Mouse (Mus musculus): ENCODE data around the gene Ddx54. TPM values are rescaled to one million over a fixed set of nuclear protein-coding genes. Genes with fewer than 3 reads are reported as not detected.

The Ddx54 gene
- polyA plus RNA-seq (2014; fragmentation: Illumina TruSeq; extraction: RNeasy Lipid Tissue Mini Kit (QIAGEN cat#74804); ENCODE audit: low read depth, low replicate concordance) = 0.73 TPM

DNA sequence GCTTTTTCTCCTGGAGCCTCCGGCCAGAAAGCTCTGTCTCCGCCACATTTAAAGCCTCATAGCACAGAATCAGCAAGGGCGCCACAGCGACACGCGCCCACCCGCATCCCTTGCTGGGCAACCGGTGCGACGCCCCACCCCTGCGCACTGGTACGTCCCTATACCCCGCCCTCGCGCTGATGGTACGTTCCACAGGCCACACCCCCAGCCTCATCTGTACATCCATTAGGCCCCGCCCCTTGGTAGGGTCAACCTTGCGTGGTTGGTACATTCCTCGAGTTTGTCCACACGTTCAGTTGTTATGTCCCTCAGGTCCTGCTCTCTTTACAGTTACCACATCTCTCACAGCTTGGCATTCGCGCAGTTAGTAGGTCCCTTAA is at the start of gene Ddx54, which contains the start of gene Rita1:
Gene Ddx54 (plus strand): TSS at position 298 of the 380 bp plus-strand sequence.
Gene Rita1 (minus strand): TSS at position 148 of the 380 bp plus-strand sequence.

DNA sequence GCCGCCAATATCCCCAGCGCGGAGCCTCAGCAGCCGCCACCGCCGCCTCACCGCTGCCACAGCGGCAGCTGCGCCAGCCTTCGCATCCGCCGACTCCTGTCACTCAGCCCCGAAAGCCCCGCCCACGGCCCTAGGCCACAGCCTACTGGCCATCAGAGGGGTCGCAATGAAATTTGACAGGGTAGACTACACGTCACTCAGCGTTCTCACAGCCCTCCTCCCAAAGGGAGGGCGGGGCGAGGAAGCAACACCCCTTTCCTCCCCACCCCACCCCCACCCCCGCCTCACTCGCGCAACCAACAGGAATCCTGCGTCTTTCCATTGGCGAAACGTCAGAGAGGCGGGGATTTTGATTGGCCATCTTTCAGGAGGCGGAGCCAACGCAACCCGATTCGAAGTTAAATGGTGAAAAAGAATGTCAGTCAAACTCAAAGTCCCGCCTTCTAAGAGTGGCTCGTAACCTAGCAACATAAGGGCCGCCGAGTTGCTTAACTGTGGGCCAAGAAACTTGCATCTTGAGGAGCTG is 23.9 kb upstream of the Ddx54 start, which contains the start of the genes Tpcn1 and Iqcd:
Gene Tpcn1 (minus strand): TSS at position 105 of the 526 bp plus-strand sequence.
Gene Iqcd (plus strand): TSS at position 448 of the 526 bp plus-strand sequence.

DNA sequence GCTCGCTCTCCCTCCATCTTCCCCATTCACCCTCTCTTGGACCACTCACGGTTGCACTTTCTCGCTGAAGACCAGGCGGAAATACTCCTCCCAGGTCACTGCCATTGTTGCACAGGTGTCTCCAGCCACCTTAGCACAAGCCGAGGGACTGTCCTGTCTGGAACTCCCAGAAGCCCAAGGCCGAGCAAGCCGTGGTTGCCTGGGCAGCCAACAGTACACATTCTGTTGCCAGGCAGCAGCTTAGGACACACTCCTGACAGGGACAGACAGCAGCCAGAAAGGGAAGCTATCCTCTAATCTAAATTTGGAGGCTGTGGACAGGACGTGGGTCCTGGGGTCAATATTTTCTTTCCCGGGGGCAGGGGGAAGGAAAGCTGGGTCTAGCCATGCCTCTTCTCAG is 21.6 kb downstream of the Ddx54 start, which contains the start of gene Cfap73:
Gene Cfap73 (minus strand): TSS at position 105 of the 400 bp plus-strand sequence.

GRCm38 (mm10) chr5:120648569-120649373 is 36.2 kb downstream of the Ddx54 start, which contains the start of gene Rasal1:
TSS of gene Rasal1 (plus strand) at chr5:120648812.

Other genes with a start within 250 kb of the Ddx54 start
- not detected for gene Lhx5, start 181.0 kb upstream of the Ddx54 start, polyA plus RNA-seq (2014; fragmentation: Illumina TruSeq; extraction: RNeasy Lipid Tissue Mini Kit (QIAGEN cat#74804); ENCODE audit: low read depth, low replicate concordance)
- not detected for gene Sdsl, start 139.9 kb upstream of the Ddx54 start, polyA plus RNA-seq (2014; fragmentation: Illumina TruSeq; extraction: RNeasy Lipid Tissue Mini Kit (QIAGEN cat#74804); ENCODE audit: low read depth, low replicate concordance)
- gene Sds, start 136.2 kb upstream of the Ddx54 start, polyA plus RNA-seq (2014; fragmentation: Illumina TruSeq; extraction: RNeasy Lipid Tissue Mini Kit (QIAGEN cat#74804); ENCODE audit: low read depth, low replicate concordance) = not detected
- 0.60 TPM for gene Plbd2, start 109.1 kb upstream of the Ddx54 start, polyA plus RNA-seq (2014; fragmentation: Illumina TruSeq; extraction: RNeasy Lipid Tissue Mini Kit (QIAGEN cat#74804); ENCODE audit: low read depth, low replicate concordance)
- 4.9 TPM for gene Slc8b1, start 101.6 kb upstream of the Ddx54 start, polyA plus RNA-seq (2014; fragmentation: Illumina TruSeq; extraction: RNeasy Lipid Tissue Mini Kit (QIAGEN cat#74804); ENCODE audit: low read depth, low replicate concordance)
- 12.1 TPM for gene Tpcn1, start 24.1 kb upstream of the Ddx54 start, polyA plus RNA-seq (2014; fragmentation: Illumina TruSeq; extraction: RNeasy Lipid Tissue Mini Kit (QIAGEN cat#74804); ENCODE audit: low read depth, low replicate concordance)
- 0.25 TPM for gene Iqcd, start 23.7 kb upstream of the Ddx54 start, polyA plus RNA-seq (2014; fragmentation: Illumina TruSeq; extraction: RNeasy Lipid Tissue Mini Kit (QIAGEN cat#74804); ENCODE audit: low read depth, low replicate concordance)
- not detected for gene Rita1, start 150 bp upstream of the Ddx54 start, polyA plus RNA-seq (2014; fragmentation: Illumina TruSeq; extraction: RNeasy Lipid Tissue Mini Kit (QIAGEN cat#74804); ENCODE audit: low read depth, low replicate concordance)
- not detected for gene Cfap73, start 21.5 kb downstream of the Ddx54 start, polyA plus RNA-seq (2014; fragmentation: Illumina TruSeq; extraction: RNeasy Lipid Tissue Mini Kit (QIAGEN cat#74804); ENCODE audit: low read depth, low replicate concordance)
- gene Rasal1, start 36.1 kb downstream of the Ddx54 start, polyA plus RNA-seq (2014; fragmentation: Illumina TruSeq; extraction: RNeasy Lipid Tissue Mini Kit (QIAGEN cat#74804); ENCODE audit: low read depth, low replicate concordance) = not detected
- not detected for gene Dtx1, start 99.2 kb downstream of the Ddx54 start, polyA plus RNA-seq (2014; fragmentation: Illumina TruSeq; extraction: RNeasy Lipid Tissue Mini Kit (QIAGEN cat#74804); ENCODE audit: low read depth, low replicate concordance)
- gene Oas2, start 137.1 kb downstream of the Ddx54 start, polyA plus RNA-seq (2014; fragmentation: Illumina TruSeq; extraction: RNeasy Lipid Tissue Mini Kit (QIAGEN cat#74804); ENCODE audit: low read depth, low replicate concordance) = 2.9 TPM
- gene Oas3, start 164.9 kb downstream of the Ddx54 start, polyA plus RNA-seq (2014; fragmentation: Illumina TruSeq; extraction: RNeasy Lipid Tissue Mini Kit (QIAGEN cat#74804); ENCODE audit: low read depth, low replicate concordance) = 4.9 TPM
- not detected for gene Oas1e, start 182.8 kb downstream of the Ddx54 start, polyA plus RNA-seq (2014; fragmentation: Illumina TruSeq; extraction: RNeasy Lipid Tissue Mini Kit (QIAGEN cat#74804); ENCODE audit: low read depth, low replicate concordance)
- gene Oas1c, start 199.8 kb downstream of the Ddx54 start, polyA plus RNA-seq (2014; fragmentation: Illumina TruSeq; extraction: RNeasy Lipid Tissue Mini Kit (QIAGEN cat#74804); ENCODE audit: low read depth, low replicate concordance) = 2.3 TPM
- not detected for gene Oas1f, start 234.6 kb downstream of the Ddx54 start, polyA plus RNA-seq (2014; fragmentation: Illumina TruSeq; extraction: RNeasy Lipid Tissue Mini Kit (QIAGEN cat#74804); ENCODE audit: low read depth, low replicate concordance)
- gene Oas1h, start 248.7 kb downstream of the Ddx54 start, polyA plus RNA-seq (2014; fragmentation: Illumina TruSeq; extraction: RNeasy Lipid Tissue Mini Kit (QIAGEN cat#74804); ENCODE audit: low read depth, low replicate concordance) = not detected

Measured in sigmoid colon, adult 10 weeks (tissue).